Mouse (Mus musculus): ENCODE data around the gene Adcyap1. TPM values are rescaled to one million over a fixed set of nuclear protein-coding genes. Genes with fewer than 3 reads are reported as not detected.
A peak's percentile ranks its signal among the peaks of the same experiment; 100 is the strongest.

Gene Adcyap1
- total RNA-seq (2014; rRNA removed): 16.7 and 31.7 TPM in 2 replicates
- polyA plus RNA-seq (2015; fragmentation: Nextera tagmentation; extraction: Ambion mirVana): 11.9 and 15.2 TPM in 2 replicates

- Histone ChIP-seq H3K27me3 (ENCODE audit: insufficient read depth, low read length) (peaks cover 38% of the 10 kb centered on the region), H3K9ac (0 out of 2 replicates have a peak within 1 kb of the TSS, but pooled peaks have one; percentile 56), H3K4me3 (ENCODE audit: low read depth, low read length) (peak within 1 kb of the TSS; percentile 42), H3K4me2 (ENCODE audit: low read depth) (peak within 1 kb of the TSS; percentile 71), H3K27ac (ENCODE audit: low read depth, low read length) (no peak within 1 kb of the TSS), H3K4me1 (ENCODE audit: insufficient read depth) (peaks cover 15% of the 10 kb centered on the region; the same call in 1 of the 2 replicates), H3K9me3 (ENCODE audit: low read length) (no peaks in the 10 kb centered on the region), H3K36me3 (ENCODE audit: insufficient read depth) (no peaks in the 10 kb centered on the region)
- TF ChIP-seq CTCF (IDR thresholded peaks at IDR 0.05; ENCODE audit: low read depth): no peak
- ATAC-seq (no peak), DNase-seq (peak; percentile 35)
- 23% methylated on average over 10 of the region's 10 CpGs for WGBS
Observed at GRCm38 (mm10) chr17:93198717-93199116, at the start of gene Adcyap1. TSS of gene Adcyap1 (plus strand) at chr17:93199017.

- Histone ChIP-seq H3K9me3 (ENCODE audit: low read length) (no peaks in the 10 kb centered on the region), H3K4me2 (ENCODE audit: low read depth) (no peak overlapping the region), H3K36me3 (ENCODE audit: insufficient read depth) (no peaks in the 10 kb centered on the region), H3K4me3 (ENCODE audit: low read depth, low read length) (no peak overlapping the region), H3K4me1 (ENCODE audit: insufficient read depth) (no peaks in the 10 kb centered on the region), H3K27ac (ENCODE audit: low read depth, low read length) (no peak overlapping the region), H3K27me3 (ENCODE audit: insufficient read depth, low read length) (no peaks in the 10 kb centered on the region), H3K9ac (no peak overlapping the region)
- DNase-seq: peak; percentile 84
- peak; percentile 84 for TF ChIP-seq CTCF (IDR thresholded peaks at IDR 0.05; ENCODE audit: low read depth)
- ATAC-seq: peak; percentile 60
- 32% methylated on average over 1 of the region's 1 CpGs for WGBS
Observed at GRCm38 (mm10) chr17:93158280-93158851, 40.5 kb upstream of the Adcyap1 start.

GRCm38 (mm10) chr17:93169572-93169971, 29.2 kb upstream of the Adcyap1 start:
- ATAC-seq (no peak), DNase-seq (no peak)
- TF ChIP-seq CTCF (IDR thresholded peaks at IDR 0.05; ENCODE audit: low read depth): no peak
- Histone ChIP-seq H3K27me3 (ENCODE audit: insufficient read depth, low read length) (no peaks in the 10 kb centered on the region), H3K4me3 (ENCODE audit: low read depth, low read length) (no peak overlapping the region), H3K4me2 (ENCODE audit: low read depth) (no peak overlapping the region), H3K9me3 (ENCODE audit: low read length) (no peaks in the 10 kb centered on the region), H3K9ac (no peak overlapping the region), H3K27ac (ENCODE audit: low read depth, low read length) (no peak overlapping the region), H3K36me3 (ENCODE audit: insufficient read depth) (no peaks in the 10 kb centered on the region), H3K4me1 (ENCODE audit: insufficient read depth) (no peaks in the 10 kb centered on the region)

GRCm38 (mm10) chr17:93196846-93197245, 2.0 kb upstream of the Adcyap1 start:
- TF ChIP-seq CTCF (IDR thresholded peaks at IDR 0.05; ENCODE audit: low read depth): peak; percentile 58

GRCm38 (mm10) chr17:93198213-93198612, 604 bp upstream of the Adcyap1 start:
- Histone ChIP-seq H3K4me1 (ENCODE audit: insufficient read depth) (peaks cover 10% of the 10 kb centered on the region; the same call in 1 of the 2 replicates), H3K9ac (no peak overlapping the region), H3K27me3 (ENCODE audit: insufficient read depth, low read length) (peaks cover 35% of the 10 kb centered on the region), H3K27ac (ENCODE audit: low read depth, low read length) (no peak overlapping the region), H3K4me2 (ENCODE audit: low read depth) (no peak overlapping the region), H3K9me3 (ENCODE audit: low read length) (no peaks in the 10 kb centered on the region), H3K36me3 (ENCODE audit: insufficient read depth) (no peaks in the 10 kb centered on the region), H3K4me3 (ENCODE audit: low read depth, low read length) (no peak overlapping the region)
- 11% methylated on average over 4 of the region's 4 CpGs for WGBS
- no peak for DNase-seq
- no peak for ATAC-seq
- no peak for TF ChIP-seq CTCF (IDR thresholded peaks at IDR 0.05; ENCODE audit: low read depth)

More at GRCm38 (mm10) chr17:93196846-93197245, 2.0 kb upstream of the Adcyap1 start:
- Histone ChIP-seq H3K36me3 (ENCODE audit: insufficient read depth) (no peaks in the 10 kb centered on the region), H3K27ac (ENCODE audit: low read depth, low read length) (no peak overlapping the region), H3K27me3 (ENCODE audit: insufficient read depth, low read length) (peaks cover 35% of the 10 kb centered on the region), H3K9ac (no peak overlapping the region), H3K4me1 (ENCODE audit: insufficient read depth) (no peaks in the 10 kb centered on the region), H3K9me3 (ENCODE audit: low read length) (no peaks in the 10 kb centered on the region), H3K4me3 (ENCODE audit: low read depth, low read length) (no peak overlapping the region), H3K4me2 (ENCODE audit: low read depth) (no peak overlapping the region)
- WGBS: 26% methylated on average over 2 of the region's 2 CpGs
- ATAC-seq (no peak), DNase-seq (peak; percentile 80)

- H3K27me3 ChIP-seq (ENCODE audit: insufficient read depth, low read length): peaks cover 41% of the 10 kb centered on the region
- H3K27ac ChIP-seq (ENCODE audit: low read depth, low read length): no peak overlapping the region
- H3K9ac ChIP-seq: no peak overlapping the region
- peak; percentile 32 for DNase-seq
- no peaks in the 10 kb centered on the region for H3K36me3 ChIP-seq (ENCODE audit: insufficient read depth)
- TF ChIP-seq CTCF (IDR thresholded peaks at IDR 0.05; ENCODE audit: low read depth): no peak
- 2% methylated on average over 15 of the region's 15 CpGs for WGBS
- peak overlapping the region; percentile 71 for H3K4me2 ChIP-seq (ENCODE audit: low read depth)
- peaks cover 15% of the 10 kb centered on the region; the same call in 1 of the 2 replicates for H3K4me1 ChIP-seq (ENCODE audit: insufficient read depth)
- peak overlapping the region; percentile 42 for H3K4me3 ChIP-seq (ENCODE audit: low read depth, low read length)
- no peaks in the 10 kb centered on the region for H3K9me3 ChIP-seq (ENCODE audit: low read length)
- ATAC-seq: no peak
Observed at GRCm38 (mm10) chr17:93199218-93199617, 401 bp downstream of the Adcyap1 start.

GRCm38 (mm10) chr17:93199747-93200146, 930 bp downstream of the Adcyap1 start:
- H3K27ac ChIP-seq (ENCODE audit: low read depth, low read length): no peak overlapping the region
- DNase-seq (peak; percentile 47), ATAC-seq (no peak)
- peak overlapping the region; percentile 56; the same call in 1 of the 2 replicates for H3K9ac ChIP-seq
- H3K9me3 ChIP-seq (ENCODE audit: low read length): no peaks in the 10 kb centered on the region
- no peak for TF ChIP-seq CTCF (IDR thresholded peaks at IDR 0.05; ENCODE audit: low read depth)
- H3K4me3 ChIP-seq (ENCODE audit: low read depth, low read length): peak overlapping the region; percentile 42
- no peaks in the 10 kb centered on the region for H3K36me3 ChIP-seq (ENCODE audit: insufficient read depth)
- H3K27me3 ChIP-seq (ENCODE audit: insufficient read depth, low read length): peaks cover 41% of the 10 kb centered on the region
- peak overlapping the region; percentile 71 for H3K4me2 ChIP-seq (ENCODE audit: low read depth)
- peaks cover 15% of the 10 kb centered on the region; the same call in 1 of the 2 replicates for H3K4me1 ChIP-seq (ENCODE audit: insufficient read depth)
- 2% methylated on average over 9 of the region's 9 CpGs for WGBS
